8 mouse cellular contexts compared by ENCODE assay signal in the genomic region with DNA sequence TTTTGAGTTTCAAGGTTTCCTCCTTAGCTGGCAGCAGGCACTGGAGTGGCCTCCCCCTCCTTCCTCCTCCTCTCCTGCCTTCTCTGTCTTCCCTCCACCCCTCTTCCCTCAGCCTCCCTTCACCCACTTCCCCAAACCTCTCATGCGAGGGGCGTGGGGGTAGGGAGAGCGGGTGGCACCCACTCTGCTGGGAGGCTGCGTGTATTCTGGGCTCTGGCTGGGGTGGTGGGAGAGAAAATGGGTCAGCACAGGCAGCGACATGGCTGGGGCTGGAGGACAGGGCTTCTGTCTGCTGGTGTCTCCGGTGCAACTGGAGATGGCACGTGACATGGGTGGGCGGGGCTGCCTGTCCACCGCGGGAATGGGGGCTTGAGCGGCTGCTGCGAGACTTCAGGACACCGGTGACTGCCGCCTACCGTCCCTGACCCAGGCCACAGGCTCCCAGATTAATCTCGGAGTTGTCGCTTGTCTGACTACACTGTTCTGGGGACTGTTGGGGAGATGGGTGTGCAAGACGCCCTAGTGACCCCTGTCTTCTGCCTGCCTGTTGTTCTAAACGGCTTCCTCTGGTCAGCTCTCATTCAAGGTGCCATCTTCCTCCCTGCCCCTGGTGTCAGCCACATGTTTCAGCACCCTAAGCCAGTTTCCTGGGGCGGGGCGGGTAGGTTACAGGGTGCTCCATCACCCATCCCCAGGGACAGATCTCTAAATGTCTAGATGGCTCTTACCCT.
DNase-seq lines count a peak whose midpoint lies in the region; ATAC-seq and TF ChIP-seq lines count a peak whose summit lies in the region.

No protein-coding gene starts in this region.

- H3K4me3 ChIP-seq in intestine, postnatal 0 days (ENCODE audit: low read depth, low read length) = peak overlapping the region; percentile 32
- H3K4me3 ChIP-seq in liver, postnatal 0 days (ENCODE audit: low read depth, low read length) = peak overlapping the region; percentile 42
- peak overlapping the region; percentile 47 for H3K4me3 ChIP-seq in neural tube, embryonic 13.5 days
- peak overlapping the region; percentile 33 for H3K4me3 ChIP-seq in stomach, postnatal 0 days (ENCODE audit: low read depth, low read length)

- peak; percentile 62 for ATAC-seq in granulocyte monocyte progenitor cell, adult 5-6 weeks (replicated peaks; ENCODE audit: poor library complexity, severe bottlenecking)
- peak; percentile 76 for ATAC-seq in intestine, postnatal 0 days
- ATAC-seq in liver, postnatal 0 days = peak; percentile 80
- ATAC-seq in neural tube, embryonic 13.5 days (ENCODE audit: low read depth) = peak; percentile 93
- ATAC-seq in stomach, postnatal 0 days (ENCODE audit: low FRiP score, low TSS enrichment) = peak; percentile 75

- peak; percentile 60 to 72 for DNase-seq in lung, adult 18-20 months
- no peak for DNase-seq in lung, postnatal 25 days (ENCODE audit: low spot score)
- peak; percentile 73 for DNase-seq in embryo, embryonic 11.5 days (ENCODE audit: low read depth, low spot score)
- peak; percentile 91 for DNase-seq in liver, postnatal 0 days
- DNase-seq in stomach, postnatal 0 days (ENCODE audit: low spot score) = peak; percentile 64

- H3K9ac ChIP-seq in intestine, postnatal 0 days (ENCODE audit: low read depth, low read length) = peak overlapping the region; percentile 46
- peak overlapping the region; percentile 63 for H3K9ac ChIP-seq in liver, postnatal 0 days (replicated peaks)
- H3K9ac ChIP-seq in neural tube, embryonic 13.5 days = peak overlapping the region; percentile 77
- H3K9ac ChIP-seq in stomach, postnatal 0 days (ENCODE audit: low read length) = peak overlapping the region; percentile 59

- peak overlapping the region; percentile 75 for H3K4me2 ChIP-seq in intestine, postnatal 0 days (replicated peaks; ENCODE audit: low read depth)
- H3K4me2 ChIP-seq in liver, postnatal 0 days (ENCODE audit: low read depth, low read length) = peak overlapping the region; percentile 77
- H3K4me2 ChIP-seq in neural tube, embryonic 13.5 days = peak overlapping the region; percentile 76
- peak overlapping the region; percentile 73 for H3K4me2 ChIP-seq in stomach, postnatal 0 days (replicated peaks; ENCODE audit: low read depth)

- 6% methylated on average over 21 of the region's 21 CpGs for WGBS in intestine, postnatal 0 days
- WGBS in liver, postnatal 0 days (ENCODE audit: insufficient replicate concordance) = 4% methylated on average over 21 of the region's 21 CpGs
- 6% methylated on average over 21 of the region's 21 CpGs for WGBS in neural tube, embryonic 13.5 days
- 5% methylated on average over 21 of the region's 21 CpGs for WGBS in stomach, postnatal 0 days

- no peaks in the 10 kb centered on the region for H3K9me3 ChIP-seq in intestine, postnatal 0 days (ENCODE audit: control insufficient read depth)
- no peaks in the 10 kb centered on the region for H3K9me3 ChIP-seq in liver, postnatal 0 days (ENCODE audit: low read length)
- no peaks in the 10 kb centered on the region for H3K9me3 ChIP-seq in neural tube, embryonic 13.5 days
- H3K9me3 ChIP-seq in stomach, postnatal 0 days (ENCODE audit: control insufficient read depth, low read length) = no peaks in the 10 kb centered on the region

- peak; percentile 56 for TF ChIP-seq CTCF in intestine, postnatal 0 days (IDR thresholded peaks at IDR 0.05; ENCODE audit: low read depth)
- TF ChIP-seq CTCF in liver, postnatal 0 days (IDR thresholded peaks at IDR 0.05; ENCODE audit: low read depth) = peak; percentile 46
- TF ChIP-seq CTCF in stomach, postnatal 0 days (IDR thresholded peaks at IDR 0.05; ENCODE audit: low read depth) = peak; percentile 43; the same call in 1 of the 2 replicates

- H3K27me3 ChIP-seq in intestine, postnatal 0 days (replicated peaks; ENCODE audit: control insufficient read depth, insufficient read depth, low read length) = no peaks in the 10 kb centered on the region
- no peaks in the 10 kb centered on the region for H3K27me3 ChIP-seq in liver, postnatal 0 days (ENCODE audit: insufficient read depth, low read length)
- no peaks in the 10 kb centered on the region for H3K27me3 ChIP-seq in neural tube, embryonic 13.5 days
- no peaks in the 10 kb centered on the region for H3K27me3 ChIP-seq in stomach, postnatal 0 days (ENCODE audit: control insufficient read depth, insufficient read depth, low read length)

- no peak for TF ChIP-seq EP300 in liver, postnatal 0 days (IDR thresholded peaks at IDR 0.05; ENCODE audit: low read depth)
- no peak for TF ChIP-seq EP300 in stomach, postnatal 0 days (optimal IDR thresholded peaks at IDR 0.05)

- H3K27ac ChIP-seq in intestine, postnatal 0 days (ENCODE audit: low read depth, low read length) = no peak overlapping the region; the same call in 1 of the 2 replicates
- H3K27ac ChIP-seq in liver, postnatal 0 days (ENCODE audit: low read depth) = peak overlapping the region; percentile 95
- H3K27ac ChIP-seq in neural tube, embryonic 13.5 days (replicated peaks) = peak overlapping the region; percentile 62
- H3K27ac ChIP-seq in stomach, postnatal 0 days (replicated peaks) = peak overlapping the region; percentile 30; the same call in 1 of the 2 replicates

- no peaks in the 10 kb centered on the region for H3K36me3 ChIP-seq in intestine, postnatal 0 days (ENCODE audit: control insufficient read depth, insufficient read depth)
- H3K36me3 ChIP-seq in liver, postnatal 0 days (replicated peaks; ENCODE audit: insufficient read depth, low read length) = no peaks in the 10 kb centered on the region
- no peaks in the 10 kb centered on the region for H3K36me3 ChIP-seq in neural tube, embryonic 13.5 days
- H3K36me3 ChIP-seq in stomach, postnatal 0 days (ENCODE audit: control insufficient read depth, insufficient read depth, low read length) = no peaks in the 10 kb centered on the region

- no peaks in the 10 kb centered on the region for H3K4me1 ChIP-seq in intestine, postnatal 0 days (replicated peaks; ENCODE audit: control insufficient read depth, insufficient read depth, low read length)
- H3K4me1 ChIP-seq in liver, postnatal 0 days (ENCODE audit: insufficient read depth) = peaks cover 46% of the 10 kb centered on the region
- peaks cover 25% of the 10 kb centered on the region for H3K4me1 ChIP-seq in neural tube, embryonic 13.5 days (replicated peaks)
- 0 out of 2 replicates have a peak, but pooled peaks cover 5% of the 10 kb centered on the region for H3K4me1 ChIP-seq in stomach, postnatal 0 days (replicated peaks; ENCODE audit: control insufficient read depth, insufficient read depth)
